Mouse (Mus musculus) small intestine, adult 2 months (tissue): ENCODE measurements around the gene Adamtsl4. TPM values are rescaled to one million over a fixed set of nuclear protein-coding genes. Genes with fewer than 3 reads are reported as not detected.

Experiments used
- H3K27ac ChIP-seq: fragments of 200-500 bp; 2 replicates; pipeline ENCODE4 v1.5.1; 2012; ENCODE audit warnings: low read depth, low read length, control low read depth, inconsistent platforms; ENCODE audit not compliant: insufficient read depth
- H3K27me3 ChIP-seq: fragments of 200-500 bp; 2 replicates; pipeline ENCODE4 v1.6.1; 2012; ENCODE audit warnings: mild to moderate bottlenecking, moderate library complexity, low read length, inconsistent platforms; ENCODE audit not compliant: control insufficient read depth, insufficient read depth
- H3K36me3 ChIP-seq: fragments of 200-500 bp; 2 replicates; pipeline ENCODE4 v1.6.1; 2012; ENCODE audit warnings: mild to moderate bottlenecking, low read length, control low read depth, inconsistent platforms; ENCODE audit not compliant: control insufficient read depth, insufficient read depth
- H3K4me1 ChIP-seq: fragments of 200-500 bp; 2 replicates; pipeline ENCODE4 v1.6.1; 2012; ENCODE audit warnings: low read length, inconsistent platforms, mixed read lengths; ENCODE audit not compliant: control insufficient read depth, insufficient read depth, insufficient read length
- H3K4me3 ChIP-seq: fragments of 200-500 bp; 2 replicates; pipeline ENCODE4 v1.5.1; 2012; ENCODE audit warnings: low read depth, mild to moderate bottlenecking, control low read depth, inconsistent platforms, low read length, moderate library complexity
- CTCF ChIP-seq: fragments of 200-500 bp; IDR thresholded peaks from 2 replicates; pipeline ENCODE4 v1.5.1; 2012; ENCODE audit warnings: low read depth, mild to moderate bottlenecking, control low read depth, inconsistent platforms, low read length, moderate library complexity, mixed read lengths; ENCODE audit not compliant: insufficient replicate concordance, insufficient read length; ENCODE audit errors: extremely low read depth
- POLR2A ChIP-seq: fragments of 200-500 bp; IDR thresholded peaks from 2 replicates; pipeline ENCODE4 v1.6.1; 2012; ENCODE audit warnings: low read depth, mild to moderate bottlenecking, control low read depth, inconsistent platforms, low read length, moderate library complexity
- WGBS: fragments of 180-500 bp; shearing (Covaris S2); methylation state at CpG from one replicate; pipeline ENCODE4 v1.1.7; 2018; 5-methylcytosine and 5-hydroxymethylcytosine counted together
- polyA plus RNA-seq: library from polyadenylated mRNA; depleted of rRNA; stranded (reverse); fragments of >200 nt; gene quantifications from 2 replicates; pipeline ENCODE4 v1.2.3, GENCODE M21; 2012

Adamtsl4 gene
- polyA plus RNA-seq, 1 experiment: 8.2 TPM

DNA sequence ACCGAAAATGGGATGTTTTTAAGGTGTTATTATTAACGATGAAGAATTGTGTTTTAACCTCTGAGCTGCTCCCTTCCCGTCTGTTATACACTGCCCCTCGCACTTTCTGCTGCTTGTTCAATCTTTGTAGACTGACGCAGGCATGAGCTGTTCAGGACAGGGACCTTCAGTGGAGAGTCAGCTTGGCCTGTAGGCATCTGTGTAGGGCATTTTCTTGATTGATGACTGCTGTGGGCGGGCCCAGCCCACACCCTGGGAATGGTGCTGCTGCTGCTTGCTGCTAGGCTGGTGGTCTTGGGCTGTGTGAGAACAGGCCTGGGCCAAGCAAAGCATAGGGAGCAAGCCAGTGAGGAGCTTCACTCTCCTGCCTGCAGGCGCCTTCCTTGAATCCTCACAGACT is 42.7 kb upstream of the Adamtsl4 start:
- Histone ChIP-seq H3K4me1 (peaks cover 13% of the 10 kb centered on the region), H3K36me3 (peaks cover 2% of the 10 kb centered on the region), H3K4me3 (no peak overlapping the region), H3K27ac (no peak overlapping the region), H3K27me3 (no peaks in the 10 kb centered on the region)
- WGBS: 92% methylated on average over 7 of the region's 7 CpGs
- TF ChIP-seq CTCF (no peak), POLR2A (no peak)

DNA sequence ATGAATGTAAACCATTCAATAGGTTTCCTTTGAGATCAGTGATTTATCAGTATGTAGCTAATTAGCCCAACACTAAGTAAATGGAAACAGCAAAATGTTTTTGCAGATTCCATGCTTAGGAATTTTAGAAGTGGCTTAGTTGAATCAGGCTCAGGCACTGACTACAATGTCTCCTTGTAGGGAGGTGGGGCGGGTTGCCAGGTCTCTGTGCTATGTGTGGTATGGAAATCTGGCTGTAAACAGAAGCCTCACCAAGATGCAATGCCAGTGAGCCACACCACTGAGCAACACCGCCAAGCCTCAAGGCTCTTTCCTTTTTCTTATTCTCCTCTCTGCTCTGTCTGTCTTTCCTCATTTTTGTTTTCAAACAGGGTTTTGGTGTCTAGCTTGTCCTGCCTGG is 41.2 kb upstream of the Adamtsl4 start:
- Histone ChIP-seq H3K4me1 (peaks cover 7% of the 10 kb centered on the region; the same call in 1 of the 2 replicates), H3K36me3 (no peaks in the 10 kb centered on the region), H3K27ac (no peak overlapping the region), H3K27me3 (no peaks in the 10 kb centered on the region), H3K4me3 (no peak overlapping the region)
- 84% methylated on average over 2 of the region's 2 CpGs for WGBS
- TF ChIP-seq POLR2A: no peak
- TF ChIP-seq CTCF: no peak

DNA sequence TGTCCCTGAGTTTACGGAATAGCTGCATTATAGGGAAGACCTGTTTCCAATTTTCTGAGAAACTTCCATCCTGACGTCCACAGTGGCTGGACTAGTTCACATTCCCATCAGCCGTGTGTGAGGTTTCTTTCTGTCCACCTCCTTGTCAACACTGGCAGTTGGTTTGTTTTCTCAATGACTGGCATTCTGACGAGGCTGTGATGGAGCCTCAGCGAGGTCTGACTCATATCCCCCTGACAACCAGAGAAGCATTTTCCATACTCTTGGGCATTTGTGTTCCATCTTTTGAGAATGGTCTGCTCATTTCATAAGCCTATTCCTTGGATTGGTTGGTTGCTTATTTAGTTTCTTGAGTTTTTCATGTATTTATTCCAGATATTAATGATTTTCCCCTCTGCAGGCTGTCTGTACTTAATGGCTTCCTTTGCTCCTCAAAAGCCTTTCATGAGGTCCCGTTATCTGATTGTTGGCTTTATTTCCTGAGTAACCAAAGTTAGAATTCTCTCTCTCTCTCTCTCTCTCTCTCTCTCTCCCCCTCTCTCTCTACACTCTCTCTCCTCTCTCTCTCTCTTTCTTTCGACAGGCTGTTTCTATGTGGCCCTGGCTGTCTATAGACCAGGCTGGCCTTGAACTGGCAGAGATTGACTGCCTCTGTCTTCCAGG is 39.1 kb upstream of the Adamtsl4 start:
- H3K4me1 ChIP-seq: no peaks in the 10 kb centered on the region
- TF ChIP-seq CTCF: no peak
- TF ChIP-seq POLR2A: no peak
- no peak overlapping the region for H3K4me3 ChIP-seq
- H3K36me3 ChIP-seq: no peaks in the 10 kb centered on the region
- 71% methylated on average over 7 of the region's 7 CpGs for WGBS
- H3K27me3 ChIP-seq: no peaks in the 10 kb centered on the region
- no peak overlapping the region for H3K27ac ChIP-seq

DNA sequence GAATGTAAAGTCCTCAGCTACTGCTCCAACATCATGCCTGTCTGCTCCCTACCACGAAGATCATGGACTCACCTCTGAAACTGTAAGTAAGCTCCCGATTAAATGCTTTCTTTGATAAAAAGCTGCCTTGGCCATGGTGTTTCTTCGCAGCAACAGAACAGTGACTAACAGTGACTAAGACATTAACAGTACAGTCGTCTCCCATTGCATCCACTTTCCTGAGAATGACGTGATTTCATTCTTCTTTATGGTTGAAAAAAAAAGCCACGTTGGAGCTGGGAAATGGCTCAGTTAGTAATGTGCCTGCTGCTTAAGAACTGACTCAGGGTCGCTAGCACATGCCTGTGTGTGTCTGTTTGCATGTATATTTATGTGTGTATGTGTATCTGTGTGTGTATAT is 38.1 kb upstream of the Adamtsl4 start:
- TF ChIP-seq POLR2A: no peak
- H3K4me3 ChIP-seq: no peak overlapping the region
- WGBS: 82% methylated on average over 7 of the region's 7 CpGs
- no peaks in the 10 kb centered on the region for H3K27me3 ChIP-seq
- no peak overlapping the region for H3K27ac ChIP-seq
- H3K36me3 ChIP-seq: no peaks in the 10 kb centered on the region
- no peaks in the 10 kb centered on the region for H3K4me1 ChIP-seq

DNA sequence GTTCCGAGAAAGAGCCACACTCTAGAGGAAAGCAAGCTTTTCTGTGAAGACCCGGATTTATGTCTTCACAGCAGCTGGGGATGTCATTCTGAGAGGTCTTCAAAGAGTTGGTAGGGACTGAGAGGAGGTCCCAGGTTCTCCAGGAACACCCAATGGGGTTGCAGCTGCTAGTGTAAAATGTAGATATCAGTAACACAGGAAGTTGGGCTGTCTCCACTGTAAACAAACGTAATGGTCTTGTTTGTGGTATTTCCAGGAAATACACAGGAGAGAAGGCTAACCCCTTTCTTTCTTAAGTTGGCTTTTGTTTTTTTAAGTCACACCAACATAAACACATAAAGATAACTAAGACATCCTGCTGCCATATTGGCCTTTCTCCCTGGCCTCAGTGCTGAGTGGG is 34.7 kb upstream of the Adamtsl4 start:
- no peaks in the 10 kb centered on the region for H3K36me3 ChIP-seq
- H3K27ac ChIP-seq: no peak overlapping the region
- H3K4me3 ChIP-seq: no peak overlapping the region
- no peaks in the 10 kb centered on the region for H3K27me3 ChIP-seq
- no peak for TF ChIP-seq POLR2A
- TF ChIP-seq CTCF: no peak
- no peaks in the 10 kb centered on the region for H3K4me1 ChIP-seq
- 76% methylated on average over 3 of the region's 3 CpGs for WGBS

DNA sequence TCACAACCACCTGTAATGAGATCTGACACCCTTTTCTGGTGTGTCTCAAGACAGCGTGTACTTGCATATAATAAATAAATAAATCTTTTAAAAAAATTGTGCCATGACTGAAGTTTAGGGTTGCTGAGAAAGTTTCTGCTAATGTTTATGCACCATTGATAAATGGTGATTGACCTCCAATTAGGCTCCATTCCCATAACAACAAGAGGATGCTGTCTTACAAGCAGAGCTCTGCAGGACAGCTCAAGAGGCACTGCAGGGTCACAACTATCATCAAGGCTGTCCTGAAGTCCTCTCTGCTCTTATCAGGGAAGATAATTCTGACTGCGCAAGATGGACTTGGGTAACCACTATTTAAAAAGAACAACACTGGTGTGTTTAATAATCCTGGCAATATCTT is 30.4 kb upstream of the Adamtsl4 start:
- WGBS: 82% methylated on average over 2 of the region's 2 CpGs
- TF ChIP-seq POLR2A (no peak), CTCF (no peak)
- Histone ChIP-seq H3K27ac (no peak overlapping the region), H3K36me3 (no peaks in the 10 kb centered on the region), H3K4me3 (no peak overlapping the region), H3K27me3 (no peaks in the 10 kb centered on the region), H3K4me1 (no peaks in the 10 kb centered on the region)

DNA sequence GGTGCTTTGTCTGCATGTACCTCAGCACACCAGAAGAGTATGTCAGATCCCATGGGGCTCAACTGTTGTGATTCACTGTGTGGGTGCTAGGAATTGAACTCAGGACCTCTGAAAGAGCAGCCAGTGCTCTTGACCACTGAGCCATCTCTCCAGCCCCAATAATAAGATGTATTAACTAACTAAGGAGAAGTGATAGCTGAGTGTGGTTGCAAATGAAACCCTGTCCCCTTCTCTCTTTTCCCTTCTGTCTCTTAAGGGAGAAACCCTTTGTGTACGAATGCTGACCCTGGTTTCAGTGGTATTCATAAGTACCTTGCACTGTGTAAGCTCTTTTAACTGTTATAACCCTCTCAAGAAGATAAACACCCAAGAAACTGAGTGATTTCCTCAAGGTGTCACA is 28.4 kb upstream of the Adamtsl4 start:
- Histone ChIP-seq H3K4me3 (no peak overlapping the region), H3K27ac (no peak overlapping the region), H3K27me3 (no peaks in the 10 kb centered on the region), H3K4me1 (0 out of 2 replicates have a peak, but pooled peaks cover 2% of the 10 kb centered on the region), H3K36me3 (no peaks in the 10 kb centered on the region)
- TF ChIP-seq POLR2A (no peak), CTCF (no peak)
- 68% methylated on average over 1 of the region's 1 CpGs for WGBS

DNA sequence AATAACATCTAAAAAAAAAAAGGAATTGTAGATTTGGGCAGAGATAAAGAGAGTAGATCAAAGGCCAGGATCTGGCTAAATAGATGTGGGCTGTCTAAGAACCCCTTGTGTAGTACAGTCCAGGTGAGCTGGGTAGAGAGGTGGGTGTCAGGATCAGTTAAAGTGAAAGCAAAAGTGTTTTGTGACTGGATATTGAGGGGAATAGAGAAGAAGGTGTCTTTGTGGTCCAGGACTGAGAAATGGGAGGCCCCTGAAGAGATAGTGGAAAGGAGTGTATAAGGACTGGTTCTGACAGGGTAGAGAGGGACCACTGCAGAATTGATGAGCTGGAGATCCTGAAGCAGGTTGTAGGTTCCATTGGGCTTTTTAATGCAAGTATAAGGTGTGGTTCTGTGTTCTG is 22.2 kb upstream of the Adamtsl4 start:
- H3K4me1 ChIP-seq: peaks cover 10% of the 10 kb centered on the region
- no peaks in the 10 kb centered on the region for H3K27me3 ChIP-seq
- TF ChIP-seq CTCF (no peak), POLR2A (no peak)
- no peak overlapping the region for H3K27ac ChIP-seq
- H3K36me3 ChIP-seq: no peaks in the 10 kb centered on the region
- H3K4me3 ChIP-seq: no peak overlapping the region
